Mouse (Mus musculus) brown adipose tissue, adult 24 weeks (tissue): ENCODE data around the gene Apbb1ip. TPM values are rescaled to one million over a fixed set of nuclear protein-coding genes. Genes with fewer than 3 reads are reported as not detected.

Source experiments
- H3K27ac ChIP-seq: fragments of 200-500 bp; replicated peaks from 2 replicates; pipeline ENCODE4 v1.5.1; 2012; ENCODE audit warnings: low read depth, mild to moderate bottlenecking, low read length
- H3K4me1 ChIP-seq: fragments of 200-500 bp; 2 replicates; pipeline ENCODE4 v1.6.1; 2012; ENCODE audit warnings: low read length, mixed read lengths; ENCODE audit not compliant: control insufficient read depth, insufficient read depth, insufficient read length
- H3K4me3 ChIP-seq: fragments of 200-500 bp; 2 replicates; pipeline ENCODE4 v1.5.1; 2012; ENCODE audit warnings: low read depth, mild to moderate bottlenecking, low read length, moderate library complexity; ENCODE audit not compliant: insufficient read depth
- polyA plus RNA-seq: library from polyadenylated mRNA; stranded (reverse); fragments of >200 nt; gene quantifications from 2 replicates; pipeline ENCODE4 v1.2.4, GENCODE M21; 2012; ENCODE audit not compliant: missing spikeins, insufficient read depth, insufficient read length

Gene Apbb1ip
- 3.0 and 3.7 TPM in 2 replicates for polyA plus RNA-seq

DNA sequence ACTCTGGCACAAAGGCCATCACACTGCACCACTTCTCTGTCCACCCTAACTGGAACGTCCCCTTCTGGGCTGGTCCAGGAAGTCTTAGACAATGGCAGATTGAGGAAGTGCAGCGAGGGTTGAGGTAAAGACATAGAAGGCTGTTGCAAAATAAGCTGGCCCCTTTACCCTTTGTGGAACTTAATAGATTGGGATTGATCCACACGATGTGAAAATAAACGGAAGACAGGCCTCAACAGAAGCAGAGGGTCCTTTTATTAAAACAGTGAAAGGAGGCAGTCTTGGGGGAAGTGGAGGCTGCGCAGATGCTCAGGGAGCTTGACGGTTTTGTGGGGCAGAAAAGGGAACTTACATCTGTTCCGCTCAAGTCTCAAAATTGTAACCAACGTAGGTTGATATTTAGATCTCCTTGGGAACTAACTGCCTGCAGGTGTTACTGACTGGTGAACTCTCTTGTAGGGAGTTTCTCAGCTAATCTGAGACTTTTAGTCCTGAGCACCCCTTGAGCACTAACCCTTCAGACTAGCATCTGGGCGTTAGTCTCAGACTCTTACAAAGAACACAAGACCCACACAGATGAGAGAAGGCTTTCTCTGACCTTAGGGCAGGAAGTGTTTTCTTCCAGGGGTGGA is at the start of gene Apbb1ip:
Gene Apbb1ip (plus strand): TSS at position 546 of the 632 bp plus-strand sequence.
- H3K27ac ChIP-seq: peak within 1 kb of the TSS; percentile 69
- no peaks in the 10 kb centered on the region for H3K4me1 ChIP-seq
- H3K4me3 ChIP-seq: peak within 1 kb of the TSS; percentile 59

DNA sequence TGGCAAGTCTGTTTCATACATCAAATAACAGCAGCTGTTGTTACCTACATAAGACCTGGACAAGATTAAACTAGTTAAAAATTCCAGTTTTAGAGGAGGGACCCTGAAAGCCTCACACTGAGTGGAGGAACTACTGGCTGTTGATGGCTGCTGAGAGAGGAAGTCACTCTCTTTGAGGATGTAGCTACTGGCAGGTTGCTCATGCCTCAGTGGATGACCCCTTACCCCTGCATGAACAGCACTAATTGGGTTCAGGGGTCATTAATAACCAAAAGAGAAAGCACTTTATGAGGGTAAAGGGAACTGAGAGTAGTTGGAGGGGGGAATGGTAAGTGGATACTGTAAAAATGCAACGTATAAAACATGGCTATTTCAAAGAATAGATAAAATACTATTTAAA is 46.8 kb upstream of the Apbb1ip start:
- Histone ChIP-seq H3K4me1 (no peaks in the 10 kb centered on the region), H3K27ac (no peak overlapping the region), H3K4me3 (no peak overlapping the region)

DNA sequence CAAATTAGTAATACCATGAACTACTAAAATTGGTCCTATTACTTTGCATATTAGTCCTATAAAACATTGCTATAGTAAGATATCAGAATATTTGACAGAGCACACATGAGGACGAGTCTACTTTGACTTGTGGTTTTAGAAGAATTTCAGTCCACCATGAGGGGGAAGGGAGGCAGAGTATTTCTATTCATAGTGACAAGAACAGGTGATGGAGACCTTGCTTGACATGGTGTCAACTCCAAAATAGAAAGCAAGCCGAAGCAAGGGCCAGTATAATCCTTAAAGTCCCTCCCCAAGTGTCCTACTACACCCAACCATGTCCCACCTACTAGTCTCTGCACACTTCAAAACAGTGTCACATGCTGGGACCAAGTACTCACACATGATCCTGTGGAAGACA is 37.8 kb upstream of the Apbb1ip start:
- Histone ChIP-seq H3K4me1 (no peaks in the 10 kb centered on the region), H3K27ac (no peak overlapping the region), H3K4me3 (no peak overlapping the region)

DNA sequence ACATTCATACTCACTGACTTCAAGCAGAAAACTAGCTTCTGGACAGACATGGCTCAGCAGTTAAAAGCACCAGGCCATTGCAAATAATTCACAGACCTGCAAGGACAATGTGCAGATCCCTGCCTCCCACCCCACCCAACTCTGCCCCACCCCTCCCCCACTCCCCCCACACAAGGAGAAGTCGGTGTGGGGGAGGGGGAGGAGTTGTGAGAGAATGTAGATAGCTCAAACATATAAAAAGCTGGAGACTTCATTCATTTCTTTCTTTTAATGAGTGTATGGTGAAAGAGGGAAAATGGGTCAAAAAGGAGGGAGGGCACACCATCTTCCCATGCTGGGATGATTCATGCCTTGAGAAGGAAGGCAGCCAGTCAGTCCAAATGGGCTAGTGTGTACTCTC is 34.5 kb upstream of the Apbb1ip start:
- no peak overlapping the region for H3K4me3 ChIP-seq

DNA sequence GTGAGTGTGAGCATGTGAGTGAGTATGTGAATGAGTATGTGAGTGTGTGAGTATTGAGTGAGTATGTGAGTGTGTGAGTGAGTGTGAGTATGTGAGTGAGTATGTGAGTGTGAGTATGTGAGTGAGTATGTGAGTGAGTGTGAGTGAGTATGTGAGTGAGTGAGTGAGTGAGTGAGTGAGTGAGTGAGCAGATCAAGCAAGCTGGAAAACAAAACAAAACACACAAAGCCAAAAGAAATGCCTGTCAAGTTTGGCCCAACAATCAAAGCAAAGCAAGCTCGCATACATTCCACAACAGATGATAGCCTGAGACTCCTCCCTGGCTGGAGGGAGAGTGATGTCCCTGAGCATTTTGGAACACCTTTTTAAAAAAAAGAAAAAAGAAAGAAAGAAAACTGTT is 33.5 kb upstream of the Apbb1ip start:
- Histone ChIP-seq H3K4me3 (no peak overlapping the region), H3K4me1 (no peaks in the 10 kb centered on the region), H3K27ac (no peak overlapping the region)

More for the DNA sequence above, 34.5 kb upstream of the Apbb1ip start:
- Histone ChIP-seq H3K27ac (no peak overlapping the region), H3K4me1 (no peaks in the 10 kb centered on the region)

DNA sequence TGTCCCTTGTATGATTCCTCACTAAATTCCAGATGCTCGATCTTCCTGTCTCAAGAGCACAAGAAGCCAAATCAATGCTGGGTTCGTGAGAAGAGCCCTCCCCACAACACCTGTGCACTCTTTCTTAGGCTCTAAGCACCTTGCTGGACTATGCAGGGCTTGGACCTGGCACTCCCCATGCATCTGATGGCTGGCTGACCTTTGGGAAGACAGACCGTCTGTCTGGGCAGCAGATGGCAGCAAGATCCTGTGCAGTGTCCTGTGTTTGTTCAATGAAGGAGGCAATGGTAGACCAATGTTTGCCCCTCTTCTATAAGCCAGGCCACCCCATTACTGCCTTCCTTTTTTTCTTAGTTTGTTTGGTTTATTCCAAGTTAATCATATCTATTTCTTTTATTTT is 32.7 kb upstream of the Apbb1ip start:
- Histone ChIP-seq H3K4me1 (no peaks in the 10 kb centered on the region), H3K27ac (no peak overlapping the region), H3K4me3 (no peak overlapping the region)

DNA sequence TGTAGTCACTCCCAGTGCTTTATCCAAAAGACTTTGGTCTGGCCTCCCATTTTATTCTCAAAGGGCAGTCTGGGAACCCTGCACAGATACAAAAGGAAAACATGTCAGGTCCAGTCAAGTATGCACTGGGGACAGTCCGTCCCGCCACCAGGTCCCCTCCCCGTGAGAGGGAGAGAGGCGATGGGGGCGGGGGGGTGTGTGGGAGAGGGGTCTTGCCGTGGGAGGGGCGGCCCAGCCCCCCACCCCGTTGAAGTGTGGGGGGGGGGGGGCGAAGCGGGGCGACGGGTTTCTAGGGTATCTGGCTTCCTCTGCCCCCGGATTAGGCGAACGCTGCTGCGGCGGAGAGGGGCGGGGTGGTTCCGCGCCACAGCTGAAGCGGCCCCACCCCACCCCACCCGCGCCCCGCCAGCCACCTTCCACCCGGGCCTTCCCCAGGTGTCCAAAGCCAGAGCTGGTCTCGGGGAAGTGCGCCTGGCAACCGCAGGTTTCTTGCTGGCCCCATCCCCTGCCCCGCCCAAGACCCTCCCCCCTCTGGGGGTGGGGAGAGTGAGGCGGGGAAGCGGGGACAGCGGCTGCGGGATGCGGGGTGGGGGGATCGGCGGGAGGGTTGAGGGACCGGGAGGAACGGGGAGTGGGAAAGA is 29.7 kb upstream of the Apbb1ip start:
- H3K27ac ChIP-seq: no peak overlapping the region
- H3K4me3 ChIP-seq: no peak overlapping the region; the same call in 1 of the 2 replicates
- H3K4me1 ChIP-seq: no peaks in the 10 kb centered on the region

DNA sequence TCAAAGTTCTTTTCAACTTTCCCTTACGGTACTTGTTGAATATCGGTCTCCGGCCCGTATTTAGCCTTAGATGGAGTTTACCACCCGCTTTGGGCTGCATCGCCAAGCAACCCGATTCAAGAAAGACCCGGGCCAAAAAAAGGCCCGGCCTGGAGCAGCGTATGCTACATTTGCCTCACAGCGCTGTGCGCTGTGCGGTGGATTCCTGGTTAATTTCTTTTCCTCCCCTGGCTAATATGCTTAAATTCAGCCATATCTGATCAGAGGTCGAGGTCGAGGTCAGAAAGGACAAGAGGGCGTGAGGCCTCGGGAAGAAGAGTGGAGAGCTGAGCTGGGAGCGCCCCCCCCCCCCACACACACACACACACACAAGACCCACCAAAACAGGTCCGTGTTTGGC is 29.0 kb upstream of the Apbb1ip start:
- Histone ChIP-seq H3K4me3 (no peak overlapping the region), H3K27ac (no peak overlapping the region), H3K4me1 (no peaks in the 10 kb centered on the region)

DNA sequence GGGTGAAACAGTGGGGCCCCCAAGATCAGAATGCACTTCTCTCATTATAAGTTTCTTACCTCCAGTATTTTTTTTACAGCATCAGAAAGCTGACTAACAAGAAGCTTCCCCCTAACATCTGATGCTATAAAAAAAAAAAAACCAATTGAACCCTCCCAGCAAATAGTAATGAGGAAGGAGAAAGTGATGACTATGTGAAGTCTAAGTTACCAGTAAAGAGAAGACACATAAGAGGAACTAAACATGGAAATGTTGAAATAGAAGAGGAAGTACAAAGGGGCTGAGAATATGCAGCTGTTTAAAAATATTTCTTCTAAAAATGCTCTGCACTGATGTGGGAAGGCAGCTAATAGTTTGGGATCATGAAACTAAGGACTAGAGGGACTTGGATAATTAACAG is 27.1 kb upstream of the Apbb1ip start:
- no peak overlapping the region for H3K4me3 ChIP-seq
- no peak overlapping the region for H3K27ac ChIP-seq
- no peaks in the 10 kb centered on the region for H3K4me1 ChIP-seq

DNA sequence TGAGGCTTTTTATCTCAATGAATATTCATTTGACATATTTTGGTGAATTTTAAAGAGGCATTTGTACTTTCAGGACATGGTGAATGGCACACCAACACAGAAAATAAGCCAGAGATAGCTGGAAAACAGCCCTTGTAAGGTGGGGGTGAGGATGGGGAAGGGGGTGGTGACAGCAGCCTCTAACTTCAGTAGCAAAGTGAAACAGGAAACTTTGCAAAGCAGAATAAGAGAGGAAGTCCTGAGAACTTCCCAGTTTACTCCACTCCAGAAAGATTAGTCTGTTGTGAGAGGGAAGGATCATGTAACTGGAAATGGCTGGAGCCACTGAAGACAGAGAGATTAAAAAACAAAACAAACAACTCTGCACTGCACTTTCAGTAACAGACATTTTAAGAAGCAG is 26.0 kb upstream of the Apbb1ip start:
- no peaks in the 10 kb centered on the region for H3K4me1 ChIP-seq
- no peak overlapping the region for H3K27ac ChIP-seq

DNA sequence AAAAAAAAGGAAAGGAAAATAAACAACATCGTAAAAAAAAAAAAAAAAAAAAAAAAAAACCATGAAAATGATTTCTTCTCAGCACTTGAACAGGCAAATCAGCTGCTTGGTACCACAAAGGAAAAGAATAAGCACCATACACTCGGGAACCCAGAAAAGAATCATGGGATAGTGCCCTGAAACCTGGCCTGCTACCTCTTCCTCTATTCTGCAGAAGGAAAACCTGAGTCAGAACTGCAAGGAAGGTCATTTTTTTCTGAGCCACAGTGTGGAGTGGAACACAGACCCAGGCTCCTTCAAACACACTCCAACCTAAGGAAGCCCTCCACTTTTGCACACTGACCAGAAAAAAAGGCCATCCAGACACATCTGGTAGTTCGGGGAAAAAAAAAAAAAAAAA is 24.1 kb upstream of the Apbb1ip start:
- no peak overlapping the region for H3K4me3 ChIP-seq
- no peaks in the 10 kb centered on the region for H3K4me1 ChIP-seq
- no peak overlapping the region for H3K27ac ChIP-seq

More for the DNA sequence above, 26.0 kb upstream of the Apbb1ip start:
- no peak overlapping the region for H3K4me3 ChIP-seq

DNA sequence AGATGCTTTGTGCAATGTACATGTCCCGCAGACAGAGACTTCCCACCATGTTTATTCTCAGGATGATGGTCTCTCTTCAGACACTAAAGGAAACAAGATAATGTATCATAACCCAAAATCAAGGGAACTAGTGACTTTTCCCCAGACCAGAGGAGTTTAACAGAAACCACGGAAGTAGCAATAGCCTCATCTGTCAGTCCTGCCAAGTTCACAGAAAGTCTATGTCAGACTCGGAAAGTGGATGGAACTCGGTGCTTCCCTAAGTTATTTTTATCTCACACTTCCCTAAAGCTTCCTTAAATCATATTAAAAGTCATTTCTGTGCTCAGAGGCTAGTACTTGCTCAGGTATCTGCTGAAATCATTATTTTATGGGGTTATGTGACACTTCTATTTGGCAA is 21.4 kb upstream of the Apbb1ip start:
- Histone ChIP-seq H3K4me3 (no peak overlapping the region), H3K4me1 (no peaks in the 10 kb centered on the region), H3K27ac (no peak overlapping the region)

DNA sequence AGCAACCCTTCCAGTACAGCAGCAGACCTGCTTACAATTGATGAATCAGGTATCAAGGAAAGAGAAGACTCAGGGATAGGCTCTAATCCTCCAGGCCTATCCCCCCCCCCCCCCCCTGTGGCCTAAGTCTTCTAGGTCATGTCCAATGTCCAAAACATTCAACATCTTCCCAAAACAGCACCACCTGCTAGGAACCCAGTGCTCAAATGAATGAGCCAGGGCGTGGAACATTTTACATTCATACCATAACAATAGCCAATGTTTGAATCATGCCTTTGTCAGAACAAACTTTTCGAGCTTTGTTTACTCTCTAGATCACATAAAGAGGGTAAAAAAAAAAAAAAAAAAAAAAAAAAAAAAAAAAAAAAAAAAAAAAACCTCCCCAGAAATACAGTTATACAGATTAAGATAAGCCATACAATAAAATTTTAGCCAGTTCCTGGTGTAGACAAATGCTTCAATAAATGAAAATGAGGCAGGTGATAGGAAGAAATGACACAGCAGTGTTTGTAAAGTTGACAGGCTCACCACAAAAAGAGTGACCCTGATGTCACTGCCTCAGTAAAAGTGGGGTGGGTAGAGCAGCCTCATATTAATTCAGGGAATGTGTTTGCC is 20.3 kb upstream of the Apbb1ip start:
- no peak overlapping the region for H3K27ac ChIP-seq
- no peaks in the 10 kb centered on the region for H3K4me1 ChIP-seq
- H3K4me3 ChIP-seq: no peak overlapping the region

DNA sequence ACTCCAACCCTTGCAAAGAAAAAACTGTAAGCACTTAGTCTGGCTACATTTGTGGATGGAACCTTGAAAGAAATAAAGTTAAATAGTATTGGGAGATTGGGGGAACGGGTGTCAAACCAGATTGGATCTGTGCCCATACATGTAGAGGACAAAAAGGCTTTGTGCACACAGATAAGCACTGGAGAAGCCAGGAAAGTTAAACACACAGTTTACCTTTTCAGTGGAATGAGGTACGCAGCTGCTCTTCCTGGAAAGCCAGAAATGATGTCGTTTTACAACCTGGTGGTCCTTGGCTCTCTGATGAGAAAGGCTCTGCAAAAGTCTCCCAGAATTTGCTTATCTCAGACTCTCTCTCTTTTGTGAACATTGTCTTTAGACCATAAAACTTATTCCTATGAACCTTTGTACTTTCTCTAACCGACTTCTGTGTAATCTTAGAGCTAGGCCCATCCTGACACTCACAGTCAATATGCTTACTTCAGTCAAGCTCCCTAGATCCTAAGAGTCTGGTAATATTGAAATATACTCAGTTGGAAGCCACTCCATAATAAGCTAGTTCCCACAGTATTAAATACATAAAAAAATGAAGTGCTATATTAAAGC is 19.6 kb upstream of the Apbb1ip start:
- Histone ChIP-seq H3K4me1 (no peaks in the 10 kb centered on the region), H3K4me3 (no peak overlapping the region), H3K27ac (no peak overlapping the region)

DNA sequence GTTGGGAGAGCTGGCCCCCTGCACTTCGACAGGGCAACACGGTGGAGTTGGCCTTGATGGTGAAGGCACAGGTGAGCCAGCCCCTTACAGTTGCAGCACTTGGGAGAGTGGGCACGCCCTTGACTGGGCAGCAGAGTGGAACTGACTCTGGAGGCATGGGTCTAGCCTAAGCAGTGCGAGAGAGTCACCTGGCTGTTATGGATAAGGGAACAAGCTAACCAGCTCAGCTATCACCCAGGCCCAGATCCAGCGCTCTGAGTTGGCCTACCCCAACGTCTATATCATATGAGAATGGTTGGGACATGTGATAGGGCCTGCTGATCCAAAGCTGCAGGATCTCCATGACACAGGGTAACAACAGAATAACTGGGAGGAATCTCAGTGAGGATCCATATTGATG is 18.3 kb upstream of the Apbb1ip start:
- H3K4me1 ChIP-seq: no peaks in the 10 kb centered on the region

More for the DNA sequence above, 18.3 kb upstream of the Apbb1ip start:
- H3K27ac ChIP-seq: no peak overlapping the region
- no peak overlapping the region for H3K4me3 ChIP-seq
